Mouse (Mus musculus) thymus, postnatal 25 days (tissue): ENCODE results near the gene Crip2.

Experiments
- DNase-seq: peaks from one replicate; pipeline ENCODE4 v3.0.0; 2022

Gene Crip2

DNA sequence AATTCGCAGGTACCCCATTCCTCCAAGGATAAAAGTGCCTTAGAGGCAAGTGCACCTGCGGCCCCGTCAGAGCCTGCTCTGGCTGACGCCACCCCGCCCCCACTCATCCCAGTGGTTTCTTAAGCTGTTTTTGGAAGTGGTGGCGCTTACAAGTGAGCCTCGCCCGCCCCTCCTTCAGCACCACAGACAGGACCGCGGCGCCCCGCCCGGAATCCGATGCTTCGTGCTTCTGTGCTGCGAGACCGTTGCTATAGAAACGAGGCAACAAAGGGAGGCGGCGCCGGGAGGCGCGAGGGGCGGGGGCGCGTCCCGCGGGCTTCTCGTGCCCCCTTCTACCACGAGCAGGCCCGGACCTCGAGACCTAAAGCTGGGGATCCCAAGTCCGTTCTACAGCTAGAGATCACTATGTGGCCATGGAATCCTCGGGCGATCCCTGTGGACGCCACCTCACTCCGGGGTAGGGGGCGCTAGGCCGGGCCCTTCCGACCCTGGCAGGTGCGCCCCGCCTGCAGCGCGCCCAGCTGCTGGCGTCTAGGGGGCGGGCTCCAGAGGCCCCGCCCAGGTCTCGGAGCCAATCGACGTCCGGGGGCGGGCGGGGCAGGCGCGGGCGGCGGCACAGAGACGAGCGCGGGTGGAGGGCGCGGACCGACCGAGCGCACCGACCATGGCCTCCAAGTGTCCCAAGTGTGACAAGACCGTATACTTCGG lies at the start of gene Crip2:
TSS of gene Crip2 (plus strand) at position 329 of the 708 bp plus-strand sequence.
- peak; percentile 93 for DNase-seq

DNA sequence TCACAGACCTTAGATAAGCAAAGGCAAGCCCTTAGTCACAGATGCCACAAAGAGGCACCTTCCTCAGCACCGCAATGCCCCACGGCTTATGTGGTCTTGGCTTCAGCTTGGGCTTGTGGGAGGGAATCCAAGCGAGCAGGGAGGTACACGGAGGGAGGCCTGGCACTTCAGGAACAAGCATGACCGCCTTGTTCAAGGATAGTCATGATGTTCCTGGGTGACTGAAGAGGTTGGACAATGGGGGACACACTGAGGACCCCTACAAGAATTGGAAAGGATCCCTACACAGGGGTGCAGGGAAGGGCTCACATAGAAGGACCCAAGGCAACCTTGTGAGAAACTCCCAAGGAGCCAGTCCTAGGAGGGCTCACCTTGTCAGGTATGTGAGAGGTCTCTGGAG lies 43.0 kb upstream of the Crip2 start:
- no peak for DNase-seq

- peak; percentile 66 for DNase-seq
Observed at GRCm38 (mm10) chr12:113097749-113098281, 42.2 kb upstream of the Crip2 start, which contains the start of gene Mta1. Gene Mta1 (plus strand): TSS chr12:113098278.

DNA sequence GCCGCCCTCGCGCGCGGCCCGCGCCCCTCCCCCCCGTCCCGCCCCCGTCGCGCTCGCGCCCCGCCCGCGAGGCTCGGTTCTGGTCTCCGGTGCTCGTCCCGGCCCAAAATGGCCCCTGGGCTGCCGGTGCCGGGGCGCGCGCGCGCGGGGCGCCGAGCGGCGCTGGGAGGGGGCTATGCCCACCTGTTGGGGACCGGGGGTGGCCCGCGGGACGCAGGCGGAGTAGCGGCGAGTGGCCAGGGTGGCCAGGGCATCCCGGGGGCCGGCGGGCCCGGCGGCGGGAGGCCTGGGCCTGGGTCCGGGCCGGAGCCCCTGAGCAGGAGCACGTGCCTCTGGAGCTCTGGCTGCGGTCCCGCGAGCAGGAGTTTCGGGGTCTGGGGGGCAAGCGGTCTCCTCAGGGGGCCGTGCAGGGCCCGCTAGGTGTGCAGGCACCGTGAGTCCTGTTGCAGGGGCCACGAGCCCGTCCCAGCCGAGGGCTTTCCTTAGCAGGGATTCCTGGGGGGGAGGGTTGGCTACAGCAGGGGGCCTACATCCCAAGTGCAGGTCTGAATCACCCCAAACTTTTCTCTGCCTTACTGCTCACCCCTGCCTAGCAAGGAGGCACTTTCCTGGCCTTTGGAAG lies 41.4 kb upstream of the Crip2 start:
- peak; percentile 36 for DNase-seq

DNA sequence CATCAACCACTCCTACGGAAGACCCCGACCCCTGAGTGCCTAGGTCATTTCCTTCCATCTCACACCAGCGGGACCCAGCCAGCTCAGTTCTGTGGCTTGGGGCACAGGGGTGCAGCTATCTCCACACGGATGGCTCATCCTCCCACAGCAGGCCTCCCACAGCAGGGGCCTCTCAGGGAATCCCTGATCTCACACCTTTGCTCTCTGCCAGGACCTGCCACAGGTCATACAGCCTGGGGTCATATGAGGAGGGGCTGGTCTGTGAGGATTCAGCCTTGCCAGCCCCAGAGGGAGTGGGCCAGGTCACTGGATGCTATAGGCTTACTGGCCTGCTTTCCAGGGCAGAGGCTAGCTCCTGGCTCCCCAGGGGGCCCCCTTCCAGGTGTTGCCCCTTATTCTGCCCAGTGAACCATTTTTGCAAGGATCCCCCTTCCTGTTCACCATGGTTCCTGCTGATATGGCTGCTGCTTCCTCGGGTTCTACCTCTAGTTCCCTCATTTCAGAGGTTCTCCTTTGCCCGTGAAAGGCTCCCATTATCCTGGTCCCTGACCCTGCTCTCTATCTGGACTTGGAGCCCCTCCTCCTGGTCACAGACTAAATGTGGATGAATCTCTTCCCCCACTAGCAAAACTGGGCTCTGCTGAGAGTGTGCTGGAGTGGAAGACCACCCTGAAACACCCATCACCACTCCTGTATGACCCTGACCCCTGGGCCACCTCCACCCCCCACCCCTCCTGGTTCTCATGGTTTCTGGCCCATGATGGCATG lies 40.4 kb upstream of the Crip2 start:
- DNase-seq = no peak

- DNase-seq = no peak
Observed at GRCm38 (mm10) chr12:113100448-113101076, 39.5 kb upstream of the Crip2 start.

- DNase-seq = peak; percentile 29
Observed at GRCm38 (mm10) chr12:113101251-113101960, 38.6 kb upstream of the Crip2 start.

GRCm38 (mm10) chr12:113102461-113102860 lies 37.6 kb upstream of the Crip2 start:
- peak; percentile 79 for DNase-seq

GRCm38 (mm10) chr12:113103846-113104451 lies 36.1 kb upstream of the Crip2 start:
- peak; percentile 32 for DNase-seq

GRCm38 (mm10) chr12:113106386-113106785 lies 33.6 kb upstream of the Crip2 start:
- DNase-seq = no peak

- DNase-seq = no peak
Observed at GRCm38 (mm10) chr12:113107431-113108124, 32.5 kb upstream of the Crip2 start.

DNA sequence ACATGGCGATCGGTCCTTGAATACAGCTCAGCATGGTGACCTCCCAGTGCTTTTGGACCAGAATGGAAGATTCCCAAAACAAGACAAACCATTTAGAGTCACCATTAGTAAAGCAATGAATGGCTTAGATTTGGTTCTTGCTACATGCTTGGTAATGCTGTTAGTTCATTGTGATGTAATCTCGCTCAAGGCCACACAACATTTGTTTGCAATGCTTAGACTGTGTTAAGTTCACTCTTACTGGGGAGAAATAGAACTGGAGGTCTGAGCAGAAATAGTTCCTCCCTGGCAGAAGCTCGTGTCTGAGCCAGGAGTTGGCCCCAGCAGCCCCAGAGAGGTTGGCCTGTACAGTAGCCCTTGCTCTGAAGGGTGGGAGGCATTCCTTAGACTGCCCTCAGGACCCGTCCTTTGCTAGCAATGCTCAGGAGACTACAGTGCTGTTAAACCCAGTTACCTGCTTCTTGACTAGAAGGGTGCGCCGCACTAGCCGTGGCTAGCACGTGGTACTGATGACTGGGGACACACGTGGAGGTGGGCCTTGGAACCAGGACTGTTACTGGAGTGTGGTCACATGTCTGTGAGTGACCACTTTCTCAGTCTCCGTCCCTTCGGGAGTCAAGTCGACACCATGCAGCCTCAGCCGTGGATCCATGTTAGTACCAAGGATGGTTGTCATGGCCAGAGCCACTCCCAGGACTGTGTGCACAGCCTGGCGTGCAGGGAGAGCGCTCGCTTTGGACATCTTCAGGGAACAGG lies 31.3 kb upstream of the Crip2 start:
- no peak for DNase-seq

DNA sequence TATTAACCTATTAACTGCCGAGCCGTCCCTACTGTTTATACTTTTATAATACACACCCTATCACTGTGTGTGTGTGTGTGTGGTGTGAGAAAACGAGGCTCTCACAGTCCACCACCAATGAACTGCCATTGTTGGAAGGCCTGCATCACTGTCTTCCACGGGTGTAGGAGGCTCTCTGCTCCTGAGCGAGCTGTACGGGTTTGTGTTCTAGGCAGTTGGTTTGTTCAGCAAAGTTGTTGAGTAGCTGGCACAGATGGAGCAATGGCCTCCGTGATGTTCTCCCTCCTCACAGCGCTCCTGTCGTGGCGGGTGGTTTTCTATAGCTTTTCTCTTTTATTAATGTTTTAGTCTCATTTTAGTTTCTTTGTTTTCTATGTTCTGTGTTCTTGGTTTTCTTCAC lies 30.2 kb upstream of the Crip2 start:
- no peak for DNase-seq

DNA sequence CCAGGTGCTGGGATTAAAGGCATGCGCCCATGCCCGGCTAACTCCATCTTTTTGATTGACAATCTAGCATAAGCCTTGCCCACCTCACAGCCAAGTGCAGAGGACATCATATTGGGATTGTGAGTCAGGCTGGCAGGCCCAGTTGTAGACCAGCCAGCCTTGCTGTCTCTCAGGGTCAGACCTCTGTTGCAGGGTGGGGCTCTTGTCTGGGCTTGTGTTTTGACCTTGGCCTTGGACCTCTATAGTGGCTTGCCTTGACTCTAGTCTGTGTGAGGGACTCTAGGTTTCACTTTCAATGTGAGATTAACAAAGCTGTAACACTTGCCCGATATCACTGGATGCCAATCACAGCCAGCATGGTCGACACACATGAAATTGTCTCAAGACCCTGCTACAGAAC lies 25.9 kb upstream of the Crip2 start:
- DNase-seq = no peak

GRCm38 (mm10) chr12:113114856-113115538 lies 25.0 kb upstream of the Crip2 start:
- no peak for DNase-seq

DNA sequence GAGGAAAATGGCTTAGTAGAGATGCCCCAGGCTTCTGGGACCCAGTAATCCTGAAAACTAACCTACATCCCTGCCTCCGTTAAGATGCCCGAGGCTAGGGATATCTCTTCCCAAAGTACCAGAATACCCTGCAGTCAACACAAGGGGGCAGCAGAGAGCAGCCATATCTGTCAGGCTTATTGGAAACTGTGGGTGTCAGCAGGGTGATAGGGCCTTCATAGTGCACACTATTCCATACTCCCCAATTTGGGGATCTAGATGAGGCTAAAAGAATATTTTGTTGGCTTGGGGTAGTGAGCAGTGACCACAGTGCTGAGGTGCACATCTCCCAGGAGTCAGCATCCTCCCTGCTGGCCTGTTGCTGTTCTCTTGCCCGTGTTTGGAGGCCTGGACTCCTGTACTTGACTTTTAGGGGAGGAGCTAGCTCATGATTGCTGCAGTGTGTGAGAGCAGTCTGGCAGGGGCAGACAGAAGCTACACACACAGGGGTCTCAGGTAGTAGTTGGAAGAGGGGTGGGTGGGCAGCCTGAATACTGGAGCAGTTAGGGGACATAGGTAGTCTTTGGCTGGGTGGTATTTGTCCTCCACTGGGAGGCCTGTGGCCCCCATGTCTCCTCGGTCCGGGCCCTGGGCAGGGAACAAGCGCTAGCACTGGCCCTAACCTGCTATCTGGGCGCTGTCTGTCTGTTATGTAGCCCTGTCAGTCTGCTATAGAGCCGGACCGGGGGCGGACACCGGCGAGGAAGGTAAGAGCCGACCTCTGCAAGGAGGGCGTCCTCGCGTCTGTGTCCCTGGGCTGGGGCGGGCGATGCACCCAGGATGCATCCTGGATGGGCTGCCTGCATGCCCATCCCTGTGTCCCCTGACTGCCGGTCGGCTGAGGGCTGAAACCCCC lies 20.3 kb upstream of the Crip2 start:
- DNase-seq = peak; percentile 76

DNA sequence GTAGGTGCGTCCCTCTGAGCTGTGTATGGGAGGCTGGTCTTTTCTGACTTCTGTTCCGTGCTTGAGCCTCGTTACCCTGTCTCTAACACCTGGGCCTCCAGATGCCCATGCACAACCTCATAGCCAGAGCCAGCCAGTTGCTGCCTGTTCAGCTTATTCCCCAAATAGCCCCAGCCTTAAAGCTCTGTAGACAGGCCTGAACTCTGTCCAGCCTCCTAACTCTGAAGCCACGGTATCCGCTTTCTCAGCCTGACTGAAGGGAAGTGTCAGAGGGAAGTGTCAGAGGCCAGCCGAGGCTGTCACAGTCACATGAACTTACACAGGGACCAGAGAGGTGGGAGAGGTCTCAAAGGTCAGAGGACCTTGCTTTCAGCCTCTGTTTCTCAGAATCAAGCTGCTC lies 15.3 kb upstream of the Crip2 start:
- DNase-seq = no peak

DNA sequence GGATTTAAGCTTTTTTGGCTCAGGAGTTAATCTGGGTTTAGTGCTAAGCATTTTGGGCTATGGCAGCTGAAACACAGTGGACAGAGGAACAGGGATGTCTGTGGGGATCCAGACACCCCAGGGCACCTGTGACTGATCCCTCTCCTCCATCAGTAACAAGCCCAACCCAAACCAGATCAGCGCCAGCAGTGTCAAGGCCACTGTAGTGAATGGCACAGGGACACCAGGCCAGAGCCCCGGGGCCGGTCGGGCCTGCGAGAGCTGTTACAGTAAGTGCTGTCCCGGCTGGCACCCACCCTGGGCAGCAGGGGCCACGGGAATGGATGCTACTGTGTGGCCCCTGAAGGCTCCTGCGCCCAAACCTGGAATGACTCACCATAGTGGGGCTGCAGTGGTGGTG lies 9.3 kb upstream of the Crip2 start:
- DNase-seq = no peak

- DNase-seq = no peak
Observed at GRCm38 (mm10) chr12:113131601-113132000, 8.4 kb upstream of the Crip2 start.
